Comparison of ENCODE assay signal across 27 mouse cellular contexts in the genomic region with DNA sequence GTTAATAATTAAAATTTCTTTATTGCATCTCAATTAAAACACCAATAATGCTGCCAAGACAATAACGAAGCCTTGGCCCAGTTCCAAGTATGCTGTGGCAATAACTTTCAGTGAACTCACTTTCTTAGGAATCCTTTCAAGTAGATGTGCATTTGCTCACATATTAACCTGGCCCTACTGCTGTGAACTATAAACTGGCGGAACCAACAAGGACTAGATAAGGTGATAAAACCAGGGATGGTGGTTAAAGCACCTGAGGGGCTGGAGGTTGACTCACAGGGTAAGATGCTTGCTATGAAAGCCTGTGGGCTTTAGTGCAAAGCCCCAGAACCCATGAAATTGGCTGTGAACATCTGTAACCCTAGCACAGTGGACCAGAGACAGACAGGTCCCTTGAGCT. TPM values are rescaled to one million over a fixed set of nuclear protein-coding genes. Genes with fewer than 3 reads are reported as not detected.
A peak's percentile ranks its signal among the peaks of the same experiment; 100 is the strongest.
DNase-seq lines count a peak whose midpoint lies in the region; ATAC-seq and TF ChIP-seq lines count a peak whose summit lies in the region.
"Had no signal": no experiment of that assay in that cellular context is flagged by ENCODE, and none has a peak within 500 bp of the region (broad histone marks: within the 10 kb centered on the region; RNA-seq: fewer than 3 reads in every experiment).

No protein-coding gene starts in this region.

- H3K4me2 ChIP-seq in kidney, embryonic 15.5 days, result no peak overlapping the region
- no peak overlapping the region for H3K4me2 ChIP-seq in intestine, embryonic 16.5 days (ENCODE audit: low read depth, low read length)
- no peak overlapping the region for H3K4me2 ChIP-seq in kidney, embryonic 16.5 days (replicated peaks; ENCODE audit: low read depth, low read length)
- no peak overlapping the region for H3K4me2 ChIP-seq in stomach, postnatal 0 days (replicated peaks; ENCODE audit: low read depth)
- H3K4me2 ChIP-seq: embryonic facial prominence, embryonic 13.5 days; forebrain, embryonic 12.5 days; forebrain, embryonic 15.5 days; heart, embryonic 11.5 days; hindbrain, embryonic 12.5 days had no signal

- no peaks in the 10 kb centered on the region for H3K4me1 ChIP-seq in kidney, embryonic 15.5 days
- no peaks in the 10 kb centered on the region for H3K4me1 ChIP-seq in intestine, embryonic 16.5 days (ENCODE audit: control insufficient read depth, insufficient read depth, low read length)
- H3K4me1 ChIP-seq in kidney, embryonic 16.5 days (ENCODE audit: insufficient read depth, low read length), result no peaks in the 10 kb centered on the region
- H3K4me1 ChIP-seq in stomach, postnatal 0 days (replicated peaks; ENCODE audit: control insufficient read depth, insufficient read depth), result no peaks in the 10 kb centered on the region
- H3K4me1 ChIP-seq: embryonic facial prominence, embryonic 10.5 days; embryonic facial prominence, embryonic 13.5 days; forebrain, embryonic 12.5 days; forebrain, embryonic 15.5 days; hindbrain, embryonic 12.5 days had no signal

- no peak for TF ChIP-seq EP300 in stomach, postnatal 0 days (optimal IDR thresholded peaks at IDR 0.05)

- intact Hi-C loops in left cerebral cortex, postnatal 10 days (cut with DNase I), result no loop called here

- peak overlapping the region; percentile 51; the same call in 1 of the 2 replicates for H3K27ac ChIP-seq in kidney, embryonic 15.5 days
- H3K27ac ChIP-seq in intestine, embryonic 16.5 days (ENCODE audit: low read length), result no peak overlapping the region
- no peak overlapping the region; the same call in 1 of the 2 replicates for H3K27ac ChIP-seq in kidney, embryonic 16.5 days (ENCODE audit: low read length)
- no peak overlapping the region for H3K27ac ChIP-seq in stomach, postnatal 0 days (replicated peaks)
- H3K27ac ChIP-seq: embryonic facial prominence, embryonic 10.5 days; embryonic facial prominence, embryonic 13.5 days; forebrain, embryonic 12.5 days; forebrain, embryonic 15.5 days; hindbrain, embryonic 12.5 days had no signal

- peak; percentile 85 for ATAC-seq in kidney, embryonic 15.5 days (replicated peaks; ENCODE audit: low FRiP score)
- peak; percentile 95 for ATAC-seq in intestine, embryonic 16.5 days
- ATAC-seq in kidney, embryonic 16.5 days (ENCODE audit: low FRiP score, low TSS enrichment), result peak; percentile 79
- ATAC-seq in CD4-positive, CD25-positive, alpha-beta regulatory T cell, adult 4 months, result no peak
- ATAC-seq in stomach, postnatal 0 days (ENCODE audit: low FRiP score, low TSS enrichment), result no peak
- ATAC-seq: activated CD4-positive, CD25-positive, alpha-beta regulatory T cell, adult 4 months; forebrain, embryonic 15.5 days had no signal

- DNase-seq in kidney, adult 11 months, result no peak
- DNase-seq in kidney, postnatal 14 days, result peak; percentile 25
- no peak for DNase-seq in stomach, postnatal 0 days (ENCODE audit: low spot score)
- DNase-seq in left cerebral cortex, postnatal 10 days (ENCODE audit: extremely low spot score in 1 of 2, low spot score in 2 of 2), result no peak
- DNase-seq: adrenal gland, adult 8-10 months; adrenal gland, postnatal 25 days; cerebellum, adult 11-12 months; cerebellum, adult 8-10 months; cerebellum, postnatal 36 days; embryo, embryonic 11 days; gastrocnemius, postnatal 10 days; gastrocnemius, postnatal 36 days had no signal

- TF ChIP-seq CTCF in stomach, postnatal 0 days (IDR thresholded peaks at IDR 0.05; ENCODE audit: low read depth), result no peak

- no peaks in the 10 kb centered on the region for H3K27me3 ChIP-seq in kidney, embryonic 15.5 days
- H3K27me3 ChIP-seq in intestine, embryonic 16.5 days (replicated peaks; ENCODE audit: control insufficient read depth, insufficient read depth, low read length), result no peaks in the 10 kb centered on the region
- no peaks in the 10 kb centered on the region for H3K27me3 ChIP-seq in kidney, embryonic 16.5 days (ENCODE audit: insufficient read depth, low read length)
- H3K27me3 ChIP-seq in stomach, postnatal 0 days (ENCODE audit: control insufficient read depth, insufficient read depth, low read length), result no peaks in the 10 kb centered on the region
- H3K27me3 ChIP-seq: embryonic facial prominence, embryonic 13.5 days; forebrain, embryonic 12.5 days; forebrain, embryonic 15.5 days; hindbrain, embryonic 12.5 days had no signal

- whole genome bisulfite sequencing in kidney, embryonic 15.5 days, result 62% methylated on average over 2 of the region's 2 CpGs
- WGBS in intestine, embryonic 16.5 days, result 55% methylated on average over 2 of the region's 2 CpGs
- WGBS in kidney, embryonic 16.5 days, result 55% methylated on average over 2 of the region's 2 CpGs
- WGBS in stomach, postnatal 0 days, result 81% methylated on average over 2 of the region's 2 CpGs

- no peak overlapping the region for H3K4me3 ChIP-seq in kidney, embryonic 15.5 days (replicated peaks)
- H3K4me3 ChIP-seq in intestine, embryonic 16.5 days (ENCODE audit: low read length), result no peak overlapping the region
- no peak overlapping the region for H3K4me3 ChIP-seq in kidney, embryonic 16.5 days (ENCODE audit: low read length)
- H3K4me3 ChIP-seq in stomach, postnatal 0 days (ENCODE audit: low read depth, low read length), result no peak overlapping the region
- H3K4me3 ChIP-seq: embryonic facial prominence, embryonic 10.5 days; embryonic facial prominence, embryonic 13.5 days; erythroblast, embryonic 14.5 days; forebrain, embryonic 12.5 days; forebrain, embryonic 15.5 days; hindbrain, embryonic 12.5 days had no signal

- no peaks in the 10 kb centered on the region for H3K9me3 ChIP-seq in kidney, embryonic 15.5 days (replicated peaks)
- H3K9me3 ChIP-seq in intestine, embryonic 16.5 days (ENCODE audit: control insufficient read depth, low read length), result no peaks in the 10 kb centered on the region
- H3K9me3 ChIP-seq in kidney, embryonic 16.5 days (ENCODE audit: low read length), result no peaks in the 10 kb centered on the region
- no peaks in the 10 kb centered on the region for H3K9me3 ChIP-seq in stomach, postnatal 0 days (ENCODE audit: control insufficient read depth, low read length)
- H3K9me3 ChIP-seq: embryonic facial prominence, embryonic 10.5 days; embryonic facial prominence, embryonic 13.5 days; forebrain, embryonic 12.5 days; forebrain, embryonic 15.5 days; hindbrain, embryonic 12.5 days had no signal

- H3K9ac ChIP-seq in kidney, embryonic 15.5 days, result no peak overlapping the region
- H3K9ac ChIP-seq in intestine, embryonic 16.5 days (ENCODE audit: low read depth, low read length), result no peak overlapping the region
- no peak overlapping the region for H3K9ac ChIP-seq in kidney, embryonic 16.5 days (replicated peaks; ENCODE audit: low read length)
- H3K9ac ChIP-seq in stomach, postnatal 0 days (ENCODE audit: low read length), result no peak overlapping the region
- H3K9ac ChIP-seq: embryonic facial prominence, embryonic 13.5 days; forebrain, embryonic 12.5 days; forebrain, embryonic 15.5 days; hindbrain, embryonic 12.5 days had no signal

- no peaks in the 10 kb centered on the region for H3K36me3 ChIP-seq in kidney, embryonic 15.5 days
- no peaks in the 10 kb centered on the region for H3K36me3 ChIP-seq in intestine, embryonic 16.5 days (ENCODE audit: control insufficient read depth, insufficient read depth, low read length)
- H3K36me3 ChIP-seq in kidney, embryonic 16.5 days (ENCODE audit: insufficient read depth, low read length), result no peaks in the 10 kb centered on the region
- H3K36me3 ChIP-seq in stomach, postnatal 0 days (ENCODE audit: control insufficient read depth, insufficient read depth, low read length), result no peaks in the 10 kb centered on the region
- H3K36me3 ChIP-seq: embryonic facial prominence, embryonic 10.5 days; embryonic facial prominence, embryonic 13.5 days; forebrain, embryonic 12.5 days; forebrain, embryonic 15.5 days; hindbrain, embryonic 12.5 days had no signal

RNA-seq across cellular contexts. Expression of a gene that starts 54.3 kb away (rescaled TPM):
- 6.0 and 7.3 TPM in 2 replicates for polyA plus RNA-seq in kidney, embryonic 15.5 days (2015; fragmentation: Nextera tagmentation; extraction: Ambion mirVana)
- 4.3 and 4.6 TPM in 2 replicates for polyA plus RNA-seq in intestine, embryonic 16.5 days (2015; fragmentation: Nextera tagmentation; extraction: Ambion mirVana)
- polyA plus RNA-seq in kidney, embryonic 16.5 days (2015; fragmentation: Nextera tagmentation; extraction: Ambion mirVana), result 6.1 and 6.2 TPM in 2 replicates
- polyA plus RNA-seq in CD4-positive, CD25-positive, alpha-beta regulatory T cell, adult 4 months (2017; shearing (Covaris generic)), result not detected
- 1.6 and 1.8 TPM in 2 replicates for polyA plus RNA-seq in stomach, postnatal 0 days (2015; fragmentation: Nextera tagmentation; extraction: Ambion mirVana)
- total RNA-seq in left cerebral cortex, postnatal 10 days (2021), result 1 to 10 TPM; 1.1 to 1.2 TPM
- total RNA-seq: ES-E14 had no signal
- polyA plus RNA-seq: activated CD4-positive, CD25-positive, alpha-beta regulatory T cell, adult 4 months; C2C12; cortical plate, adult 2 months; erythroblast, embryonic 14.5 days had no signal

Comparison
In these comparisons a context has a peak if more than half of its experiments do, and no peak if none do; other contexts are left out.
1. ATAC-seq: peak in kidney, embryonic 15.5 days (single experiment), intestine, embryonic 16.5 days (single experiment) and kidney, embryonic 16.5 days (single experiment); none in CD4-positive, CD25-positive, alpha-beta regulatory T cell, adult 4 months (single experiment) and stomach, postnatal 0 days (single experiment).